Mouse (Mus musculus): ENCODE measurements around the gene Glod5.

The Glod5 gene

GRCm38 (mm10) chrX:7967596-7968201 is 50.6 kb downstream of the Glod5 start:
- DNase-seq, result no peak

GRCm38 (mm10) chrX:7966161-7966560 is 52.1 kb downstream of the Glod5 start:
- DNase-seq, result no peak

GRCm38 (mm10) chrX:7963829-7964626 is 54.3 kb downstream of the Glod5 start:
- no peak for DNase-seq

DNA sequence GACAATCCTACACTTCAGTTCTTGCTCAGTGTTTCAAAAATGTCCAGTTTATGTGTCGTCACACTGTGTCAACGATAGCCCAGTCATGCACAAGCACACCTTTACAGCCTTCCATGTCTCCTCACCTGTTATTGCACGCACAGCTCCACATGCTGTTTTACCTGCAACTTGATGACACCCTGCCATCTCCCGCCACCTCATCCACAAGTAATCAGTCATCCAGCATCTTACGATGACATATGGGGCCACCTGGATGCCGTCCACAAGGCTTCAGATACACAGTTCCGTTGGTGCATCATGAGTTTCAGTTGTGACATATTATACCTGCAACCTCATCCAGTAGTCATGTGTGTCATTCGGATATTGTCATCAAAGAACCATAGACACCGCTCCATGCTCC is 59.4 kb downstream of the Glod5 start:
- DNase-seq, result no peak

All from kidney, adult 18-20 months (tissue).